Mouse (Mus musculus): ENCODE measurements around the gene Gm5134.

Gm5134 gene

GRCm38 (mm10) chr10:76036962-76037361 is 82.6 kb downstream of the Gm5134 start:
- no peak for DNase-seq

- no peak for DNase-seq
Observed at GRCm38 (mm10) chr10:76045343-76045742, 91.0 kb downstream of the Gm5134 start.

GRCm38 (mm10) chr10:76046754-76047153 is 92.4 kb downstream of the Gm5134 start:
- DNase-seq = no peak

GRCm38 (mm10) chr10:76047182-76047869 is 93.0 kb downstream of the Gm5134 start:
- no peak for DNase-seq

- no peak for DNase-seq
Observed at GRCm38 (mm10) chr10:76048967-76049366, 94.7 kb downstream of the Gm5134 start.

- no peak for DNase-seq
Observed at GRCm38 (mm10) chr10:76051860-76052259, 97.5 kb downstream of the Gm5134 start.

Data from right cerebral cortex, postnatal 4 days (tissue).